Mouse (Mus musculus) heart, adult 2 months (tissue): ENCODE results near the gene Kcnk13.

ENCODE experiments used
- CTCF ChIP-seq: fragments of 200-600 bp; IDR thresholded peaks from 2 replicates; pipeline ENCODE4 v1.8.1; 2022; ENCODE audit warnings: antibody characterized with exemption, mild to moderate bottlenecking, moderate library complexity
- EP300 ChIP-seq: fragments of 200-500 bp; IDR thresholded peaks from 2 replicates; pipeline ENCODE4 v1.6.1; 2011; ENCODE audit warnings: low read depth, low read length, control low read depth; ENCODE audit not compliant: insufficient read depth
- POLR2A ChIP-seq: fragments of 200-500 bp; IDR thresholded peaks from 2 replicates; pipeline ENCODE4 v1.6.1; 2011; ENCODE audit warnings: mild to moderate bottlenecking, low read depth, low read length, control low read depth; ENCODE audit not compliant: insufficient read depth

DNA sequence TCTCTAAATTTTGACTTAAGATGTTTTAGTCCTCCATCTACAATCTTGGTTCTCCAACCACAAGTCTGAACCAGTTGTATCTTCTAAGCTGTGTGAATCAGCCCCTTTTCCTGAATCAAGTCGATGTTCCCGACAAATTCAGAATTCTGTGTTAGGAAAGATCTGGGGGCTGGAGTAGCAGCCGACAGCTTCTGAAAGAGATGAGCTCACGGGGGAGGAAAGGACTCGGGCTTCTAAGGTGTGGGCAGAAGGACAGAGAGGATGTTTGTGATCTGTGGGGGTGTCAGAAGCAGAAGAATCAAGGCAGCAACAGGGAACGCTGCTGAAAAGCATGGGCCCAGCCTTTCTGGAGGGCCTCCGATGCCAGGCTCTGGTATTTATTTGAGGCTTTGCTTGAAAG, 36.0 kb upstream of the Kcnk13 start:
- TF ChIP-seq EP300, result no peak
- no peak for TF ChIP-seq CTCF
- no peak for TF ChIP-seq POLR2A
